Mouse (Mus musculus): ENCODE measurements around the gene Gbgt1.

- TF ChIP-seq POLR2A (IDR thresholded peaks at IDR 0.05; ENCODE audit: insufficient read length, low read depth) (no peak), MYOD1 (IDR thresholded peaks at IDR 0.05; ENCODE audit: control insufficient read depth in 1 of 3, insufficient read length in 2 of 3, low read depth in 2 of 3) (no peak), POLR2AphosphoS2 (IDR thresholded peaks at IDR 0.05; ENCODE audit: insufficient read length, low read depth) (no peak), USF1 (IDR thresholded peaks at IDR 0.05; ENCODE audit: low read depth) (no peak)
Measured at GRCm38 (mm10) chr2:28518231-28518630, 21.5 kb downstream of the Gbgt1 start.
